Mouse (Mus musculus): ENCODE measurements at regions not wholly inside any gene's neighbourhood (a gene's known extent, or its start where the extent isn't known, plus 50 kb on each side); places are given as distances from the start of the nearest gene placed in this dataset.
A peak's percentile ranks its signal among the peaks of the same experiment; 100 is the strongest.

- no peak for DNase-seq
These were observed 59.1 kb upstream of the Cdc42ep3 start for GRCm38 (mm10) chr17:79414006-79414405.

GRCm38 (mm10) chr17:79417953-79418352 is 63.1 kb upstream of the Cdc42ep3 start:
- no peak for DNase-seq

- no peak for DNase-seq
These were observed 66.7 kb upstream of the Cdc42ep3 start for GRCm38 (mm10) chr17:79421618-79422017.

GRCm38 (mm10) chr17:79439182-79439581 is 84.3 kb upstream of the Cdc42ep3 start:
- no peak for DNase-seq

- peak; percentile 17 for DNase-seq
These were observed 87.7 kb upstream of the Cdc42ep3 start for GRCm38 (mm10) chr17:79442507-79443115.

- no peak for DNase-seq
These were observed 92.3 kb upstream of the Cdc42ep3 start for GRCm38 (mm10) chr17:79447170-79447569.

GRCm38 (mm10) chr17:79451141-79451860 is 96.4 kb upstream of the Cdc42ep3 start:
- DNase-seq = peak; percentile 36

GRCm38 (mm10) chr17:79453825-79454224 is 98.9 kb upstream of the Cdc42ep3 start:
- DNase-seq = no peak

- DNase-seq = peak; percentile 10
These were observed 99.6 kb upstream of the Cdc42ep3 start for GRCm38 (mm10) chr17:79454526-79454925.

GRCm38 (mm10) chr17:79455229-79455628 is 100.3 kb upstream of the Cdc42ep3 start:
- DNase-seq = no peak

- DNase-seq = no peak
These were observed 102.7 kb upstream of the Cdc42ep3 start for GRCm38 (mm10) chr17:79457636-79458035.

- peak; percentile 7 for DNase-seq
These were observed 106.8 kb upstream of the Cdc42ep3 start for GRCm38 (mm10) chr17:79461681-79462091.

- DNase-seq = no peak
These were observed 108.3 kb upstream of the Cdc42ep3 start for GRCm38 (mm10) chr17:79463074-79463694.

- no peak for DNase-seq
These were observed 110.8 kb upstream of the Cdc42ep3 start for GRCm38 (mm10) chr17:79465666-79466065.

- no peak for DNase-seq
These were observed 116.7 kb upstream of the Cdc42ep3 start for GRCm38 (mm10) chr17:79471639-79472038.

GRCm38 (mm10) chr17:79472106-79472995 is 117.5 kb upstream of the Cdc42ep3 start:
- DNase-seq = peak; percentile 49

GRCm38 (mm10) chr17:79476671-79477070 is 121.8 kb upstream of the Cdc42ep3 start:
- no peak for DNase-seq

- DNase-seq = no peak
These were observed 126.3 kb upstream of the Cdc42ep3 start for GRCm38 (mm10) chr17:79481112-79481738.

GRCm38 (mm10) chr17:79481936-79482335 is 127.0 kb upstream of the Cdc42ep3 start:
- peak; percentile 4 for DNase-seq

- DNase-seq = no peak
These were observed 126.4 kb upstream of the Rmdn2 start for GRCm38 (mm10) chr17:79485239-79485638.

GRCm38 (mm10) chr17:79489306-79489705 is 122.4 kb upstream of the Rmdn2 start:
- DNase-seq = no peak

GRCm38 (mm10) chr17:79497629-79498028 is 114.0 kb upstream of the Rmdn2 start:
- DNase-seq = no peak

GRCm38 (mm10) chr17:79498321-79498720 is 113.3 kb upstream of the Rmdn2 start:
- DNase-seq = no peak
